23 mouse cellular contexts compared by ENCODE assay signal in genomic region chr17:82930738-82931137, GRCm38 (mm10).
DNase-seq lines count a peak whose midpoint lies in the region; ATAC-seq and TF ChIP-seq lines count a peak whose summit lies in the region.
"Had no signal": no experiment of that assay in that cellular context is flagged by ENCODE, and none has a peak within 500 bp of the region (broad histone marks: within the 10 kb centered on the region; RNA-seq: fewer than 3 reads in every experiment).

No protein-coding gene starts in this region.

- ATAC-seq in frontal cortex, adult (ENCODE audit: low TSS enrichment): peak; percentile 69
- no peak for ATAC-seq in cerebellum, adult (ENCODE audit: insufficient number of reproducible peaks, low FRiP score, low TSS enrichment)
- ATAC-seq: CD4-positive, CD25-positive, alpha-beta regulatory T cell, adult 4 months; forebrain, embryonic 16.5 days; hindbrain, embryonic 16.5 days; inflammation-experienced regulatory T-cells, adult 6 months had no signal

- TF ChIP-seq CTCF in cerebellum, adult 2 months (IDR thresholded peaks at IDR 0.05; ENCODE audit: borderline replicate concordance, insufficient read depth, low read depth, low read length): no peak

- no peak overlapping the region for H3K4me3 ChIP-seq in cerebellum, adult 2 months (replicated peaks; ENCODE audit: insufficient read depth, low read depth, low read length)
- H3K4me3 ChIP-seq: embryonic facial prominence, embryonic 13.5 days; forebrain, embryonic 12.5 days; gastrocnemius, adult 2 months; heart, embryonic 13.5 days had no signal

- no peak for TF ChIP-seq POLR2A in cerebellum, adult 2 months (IDR thresholded peaks at IDR 0.05; ENCODE audit: borderline replicate concordance, insufficient read depth, low read length)

- intact Hi-C loops in left cerebral cortex, postnatal 4 days (cut with DNase I): no loop called here
- intact Hi-C loops in left cerebral cortex, postnatal 14 days (cut with DNase I): no loop called here

- H3K27ac ChIP-seq in cerebellum, adult 2 months (ENCODE audit: insufficient read depth, low read length): no peak overlapping the region
- H3K27ac ChIP-seq: embryonic facial prominence, embryonic 13.5 days; forebrain, embryonic 12.5 days; gastrocnemius, adult 2 months; heart, embryonic 13.5 days had no signal

- no peaks in the 10 kb centered on the region for H3K27me3 ChIP-seq in cerebellum, adult 2 months (ENCODE audit: control insufficient read depth, insufficient read depth, low read length)
- H3K27me3 ChIP-seq: embryonic facial prominence, embryonic 13.5 days; forebrain, embryonic 12.5 days; heart, embryonic 13.5 days had no signal

- WGBS in cerebellum, adult 2 months: 10% methylated on average over 1 of the region's 1 CpGs

- no peak for DNase-seq in frontal cortex, postnatal 25 days (ENCODE audit: low spot score in 2 of 2)
- DNase-seq in left cerebral cortex, adult 18-20 months (ENCODE audit: low spot score in 2 of 2): peak; percentile 36 to 38
- DNase-seq in left cerebral cortex, postnatal 4 days: no peak
- DNase-seq in left cerebral cortex, postnatal 14 days (ENCODE audit: low spot score in 2 of 2): peak; percentile 9 to 15
- DNase-seq in cerebellum, adult 2 months: no peak
- DNase-seq: adrenal gland, adult 8-10 months; adrenal gland, postnatal 36 days; B cell, adult 2 months; cerebellum, adult 11-12 months; cerebellum, adult 9-11 months; cerebellum, postnatal 36 days; gastrocnemius, adult 2 months; gastrocnemius, postnatal 25 days; heart, postnatal 36 days had no signal

- no peaks in the 10 kb centered on the region for H3K4me1 ChIP-seq in cerebellum, adult 2 months (ENCODE audit: control insufficient read depth, insufficient read depth, low read length)
- H3K4me1 ChIP-seq: embryonic facial prominence, embryonic 13.5 days; heart, embryonic 13.5 days had no signal

Comparison
In these comparisons a context has a peak if more than half of its experiments do, and no peak if none do; other contexts are left out.
1. DNase-seq: peak in left cerebral cortex, adult 18-20 months (2 of 2) and left cerebral cortex, postnatal 14 days (2 of 2); none in frontal cortex, postnatal 25 days (0 of 2), left cerebral cortex, postnatal 4 days (single experiment) and cerebellum, adult 2 months (0 of 2).